ENCODE assay signal across 38 mouse cellular contexts in the genomic region with DNA sequence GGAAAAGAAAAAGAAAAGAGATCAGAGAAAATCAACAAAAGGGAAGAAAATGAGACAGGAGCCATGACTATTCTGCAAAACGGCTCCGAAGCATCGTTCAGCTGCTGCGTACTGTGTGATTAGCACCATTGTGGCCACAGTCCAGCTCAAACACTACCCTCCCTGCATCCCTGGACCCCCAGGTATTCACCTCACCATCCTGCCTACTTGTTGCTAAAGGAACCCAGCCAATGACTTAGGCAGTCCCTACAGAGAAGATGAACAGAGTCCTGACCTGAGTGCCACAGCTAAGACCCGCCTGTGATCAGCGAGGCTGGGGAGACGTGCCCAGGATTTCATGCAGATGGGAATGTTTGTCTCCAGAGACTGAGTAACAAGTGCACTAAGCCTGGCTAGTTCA. TPM values are rescaled to one million over a fixed set of nuclear protein-coding genes. Genes with fewer than 3 reads are reported as not detected.
DNase-seq lines count a peak whose midpoint lies in the region; ATAC-seq lines count a peak whose summit lies in the region.
"Had no signal": no experiment of that assay in that cellular context is flagged by ENCODE, and none has a peak within 500 bp of the region (broad histone marks: within the 10 kb centered on the region; RNA-seq: fewer than 3 reads in every experiment).

No protein-coding gene starts in this region.

- 86% methylated on average over 7 of the region's 7 CpGs for WGBS in heart, embryonic 11.5 days (ENCODE audit: insufficient replicate concordance)

- no peaks in the 10 kb centered on the region for H3K36me3 ChIP-seq in heart, embryonic 11.5 days (ENCODE audit: control insufficient read depth, insufficient read depth, low read length)
- H3K36me3 ChIP-seq: liver, embryonic 15.5 days; lung, embryonic 15.5 days; midbrain, embryonic 10.5 days; midbrain, embryonic 15.5 days; neural tube, embryonic 15.5 days had no signal

- ATAC-seq in heart, embryonic 11.5 days (replicated peaks; ENCODE audit: insufficient number of reproducible peaks, low FRiP score, low TSS enrichment), result no peak
- ATAC-seq: activated CD4-positive, CD25-positive, alpha-beta regulatory T cell, adult 4 months; forebrain, embryonic 13.5 days; hindbrain, embryonic 16.5 days; midbrain, embryonic 15.5 days had no signal

- no peaks in the 10 kb centered on the region for H3K9me3 ChIP-seq in heart, embryonic 11.5 days (replicated peaks; ENCODE audit: control insufficient read depth, low read length)
- H3K9me3 ChIP-seq: forebrain, embryonic 13.5 days; liver, embryonic 15.5 days; lung, embryonic 15.5 days; midbrain, embryonic 10.5 days; midbrain, embryonic 15.5 days; neural tube, embryonic 15.5 days had no signal

- DNase-seq in adrenal gland, postnatal 10 days, result peak; percentile 1
- no peak for DNase-seq in adrenal gland, postnatal 4 days (ENCODE audit: low spot score in 2 of 2)
- DNase-seq in heart, postnatal 14 days, result peak; percentile 1 to 3
- DNase-seq in urinary bladder, postnatal 14 days (ENCODE audit: low spot score), result peak; percentile 5
- DNase-seq in urinary bladder, adult 2 months (ENCODE audit: low spot score), result no peak
- peak; percentile 9 to 35 for DNase-seq in gastrocnemius, postnatal 36 days
- no peak for DNase-seq in spleen, postnatal 14 days (ENCODE audit: low spot score in 2 of 2)
- DNase-seq: adrenal gland, adult 2 months; cerebellum, adult 11 months; cerebellum, adult 9-10 months; cerebellum, postnatal 36 days; kidney, adult 18-20 months; kidney, postnatal 36 days; layer of hippocampus, postnatal 36 days; left cerebral cortex, postnatal 4 days; right cerebral cortex, adult 18-20 months; spleen, adult 18-20 months; thymus, adult 2 months; thymus, postnatal 4 days had no signal

- no peak overlapping the region for H3K9ac ChIP-seq in heart, embryonic 11.5 days (ENCODE audit: low read depth, low read length)
- H3K9ac ChIP-seq: forebrain, embryonic 13.5 days; liver, embryonic 15.5 days; lung, embryonic 15.5 days; midbrain, embryonic 15.5 days; neural tube, embryonic 15.5 days had no signal

- intact Hi-C loops in heart, postnatal 14 days (cut with DNase I), result no loop called here
- intact Hi-C loops in gastrocnemius, postnatal 36 days (cut with DNase I), result no loop called here

- H3K4me1 ChIP-seq in heart, embryonic 11.5 days (ENCODE audit: control insufficient read depth, insufficient read depth, low read length), result no peaks in the 10 kb centered on the region
- H3K4me1 ChIP-seq: forebrain, embryonic 13.5 days; liver, embryonic 15.5 days; midbrain, embryonic 10.5 days; midbrain, embryonic 15.5 days; neural tube, embryonic 15.5 days had no signal

- H3K4me3 ChIP-seq in heart, embryonic 11.5 days (ENCODE audit: low read depth, low read length), result no peak overlapping the region
- H3K4me3 ChIP-seq: forebrain, embryonic 13.5 days; layer of hippocampus, adult 2 months; liver, embryonic 15.5 days; lung, embryonic 15.5 days; midbrain, embryonic 10.5 days; midbrain, embryonic 15.5 days; neural tube, embryonic 15.5 days had no signal

- no peak overlapping the region for H3K27ac ChIP-seq in heart, embryonic 11.5 days (ENCODE audit: low read depth, low read length)
- H3K27ac ChIP-seq: forebrain, embryonic 13.5 days; layer of hippocampus, adult 2 months; liver, embryonic 15.5 days; lung, embryonic 15.5 days; midbrain, embryonic 10.5 days; midbrain, embryonic 15.5 days; neural tube, embryonic 15.5 days had no signal

- no peak overlapping the region for H3K4me2 ChIP-seq in heart, embryonic 11.5 days
- H3K4me2 ChIP-seq: forebrain, embryonic 13.5 days; liver, embryonic 15.5 days; lung, embryonic 15.5 days; midbrain, embryonic 15.5 days; neural tube, embryonic 15.5 days had no signal

- no peaks in the 10 kb centered on the region for H3K27me3 ChIP-seq in heart, embryonic 11.5 days (ENCODE audit: control insufficient read depth, insufficient read depth, low read length)
- H3K27me3 ChIP-seq: CH12.LX; forebrain, embryonic 13.5 days; liver, embryonic 15.5 days; lung, embryonic 15.5 days; midbrain, embryonic 15.5 days; neural tube, embryonic 15.5 days had no signal

RNA-seq across cellular contexts. Expression of a gene that starts 35.4 kb away (rescaled TPM):
- not detected for total RNA-seq in adrenal gland, postnatal 10 days (2021)
- total RNA-seq in adrenal gland, postnatal 4 days (2021), result not detected
- not detected for total RNA-seq in heart, postnatal 14 days (2021)
- polyA plus RNA-seq in heart, embryonic 11.5 days (2014; fragmentation: Nextera tagmentation; extraction: Ambion mirVana), result not detected in 2 replicates
- polyA plus RNA-seq in urinary bladder, adult 2 months (2012; rRNA removed), result 0.37 and 0.53 TPM in 2 replicates
- total RNA-seq in gastrocnemius, postnatal 36 days (2021), result under 1 TPM in 1 of 2 experiments, not detected in 1; 0.08 TPM
- total RNA-seq: adrenal gland, adult 2 months; CH12.LX; ES-E14; layer of hippocampus, adult 2 months; layer of hippocampus, postnatal 36 days; megakaryocyte progenitor cell, adult 5-6 weeks had no signal
- polyA plus RNA-seq: adrenal gland, adult 2 months; C2C12; embryonic facial prominence, embryonic 11.5 days; forebrain, embryonic 13.5 days; heart, embryonic 16.5 days; hindbrain, embryonic 11.5 days; intestine, embryonic 14.5 days; kidney, embryonic 16.5 days; liver, embryonic 15.5 days; lung, embryonic 15.5 days; midbrain, embryonic 10.5 days; midbrain, embryonic 15.5 days had no signal

Comparison
In these comparisons a context has a peak if more than half of its experiments do, and no peak if none do; other contexts are left out.
1. DNase-seq: peak in adrenal gland, postnatal 10 days (single experiment), heart, postnatal 14 days (2 of 2), urinary bladder, postnatal 14 days (single experiment) and gastrocnemius, postnatal 36 days (2 of 2); none in adrenal gland, postnatal 4 days (0 of 2), urinary bladder, adult 2 months (single experiment) and spleen, postnatal 14 days (0 of 2).